Mouse (Mus musculus) lung, postnatal 0 days (tissue): ENCODE measurements around the gene Taar4. TPM values are rescaled to one million over a fixed set of nuclear protein-coding genes. Genes with fewer than 3 reads are reported as not detected.

Experiments
- ATAC-seq: fragments of 200-750 bp; cut with Nextera tagmentation; 2 replicates; pipeline ENCODE4 v1.8.0; 2017; ENCODE audit warnings: moderate library complexity
- DNase-seq: peaks from one replicate; pipeline ENCODE4 v3.0.0-alpha.2; 2016; ENCODE audit warnings: low spot score
- H3K27ac ChIP-seq: fragments of 300-500 bp; sonication (generic); 2 replicates; pipeline ENCODE4 v1.5.1; 2014; ENCODE audit warnings: antibody characterized with exemption, mild to moderate bottlenecking, low read length, mixed read lengths
- H3K27me3 ChIP-seq: fragments of 300-500 bp; sonication (generic); replicated peaks from 2 replicates; pipeline ENCODE4 v1.6.1; 2014; ENCODE audit warnings: low read length, mixed read lengths; ENCODE audit not compliant: insufficient read depth
- H3K36me3 ChIP-seq: fragments of 300-500 bp; sonication (generic); 2 replicates; pipeline ENCODE4 v1.6.1; 2014; ENCODE audit warnings: low read length, mixed read lengths; ENCODE audit not compliant: insufficient read depth
- H3K4me1 ChIP-seq: fragments of 300-500 bp; sonication (generic); 2 replicates; pipeline ENCODE4 v1.6.1; 2014; ENCODE audit warnings: antibody characterized with exemption, low read depth, low read length, mixed read lengths; ENCODE audit not compliant: insufficient read depth
- H3K4me2 ChIP-seq: fragments of 300-500 bp; sonication (generic); replicated peaks from 2 replicates; pipeline ENCODE4 v1.6.1; 2014; ENCODE audit warnings: low read depth, mild to moderate bottlenecking, low read length, moderate library complexity, mixed read lengths
- H3K4me3 ChIP-seq: fragments of 300-500 bp; sonication (generic); 2 replicates; pipeline ENCODE4 v1.5.1; 2014; ENCODE audit warnings: low read depth, low read length
- H3K9ac ChIP-seq: fragments of 300-500 bp; sonication (generic); replicated peaks from 2 replicates; pipeline ENCODE4 v1.6.1; 2014; ENCODE audit warnings: low read depth, mild to moderate bottlenecking
- H3K9me3 ChIP-seq: fragments of 300-500 bp; sonication (generic); 2 replicates; pipeline ENCODE4 v1.6.1; 2016; ENCODE audit warnings: low read length, mixed read lengths
- CTCF ChIP-seq: IDR thresholded peaks from 2 replicates; pipeline ENCODE4 v1.5.1; 2016; ENCODE audit warnings: antibody characterized with exemption, mild to moderate bottlenecking
- EP300 ChIP-seq: IDR thresholded peaks from 2 replicates; pipeline ENCODE4 v1.6.1; 2016; ENCODE audit warnings: antibody characterized with exemption, mild to moderate bottlenecking, control low read depth
- WGBS: fragments of 180-500 bp; shearing (Covaris S2); extraction: QIAGEN DNeasy Blood & Tissue Kit; methylation state at CpG from one replicate; pipeline ENCODE4 v1.1.7; 2014; 5-methylcytosine and 5-hydroxymethylcytosine counted together
- polyA plus RNA-seq: library from polyadenylated mRNA; unstranded; fragments of >200 nt; fragmentation: Nextera tagmentation; extraction: Ambion mirVana; gene quantifications from 2 replicates; pipeline ENCODE4 v1.2.1, GENCODE M21; 2015

Gene Taar4
- polyA plus RNA-seq, 1 experiment from 2014 or later, result not detected

DNA sequence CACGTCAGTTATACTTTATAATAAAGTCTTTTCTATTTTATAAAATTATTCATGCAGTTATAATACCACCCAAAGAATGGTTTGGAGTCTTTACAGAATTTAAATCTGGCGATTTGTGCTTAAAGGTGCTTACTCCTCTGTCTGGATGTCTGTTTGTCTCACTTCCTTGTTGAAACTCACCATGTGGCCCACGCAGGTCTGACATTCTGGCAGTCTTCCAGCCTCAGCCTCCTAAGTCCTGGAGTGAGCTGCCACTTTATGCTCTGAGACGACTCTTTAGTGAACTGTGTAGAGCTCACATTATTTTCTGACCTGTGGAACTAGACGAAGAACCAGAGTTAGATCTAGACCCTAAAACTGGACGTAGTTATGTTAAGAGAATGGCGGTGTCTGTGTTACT lies 12.3 kb upstream of the Taar4 start:
- Histone ChIP-seq H3K27me3 (no peaks in the 10 kb centered on the region), H3K36me3 (no peaks in the 10 kb centered on the region), H3K4me2 (no peak overlapping the region), H3K4me3 (no peak overlapping the region), H3K9me3 (no peaks in the 10 kb centered on the region), H3K4me1 (no peaks in the 10 kb centered on the region), H3K27ac (no peak overlapping the region), H3K9ac (no peak overlapping the region)
- 41% methylated on average over 7 of the region's 7 CpGs for WGBS
- DNase-seq, result peak; percentile 44
- TF ChIP-seq EP300, result no peak
- no peak for ATAC-seq

DNA sequence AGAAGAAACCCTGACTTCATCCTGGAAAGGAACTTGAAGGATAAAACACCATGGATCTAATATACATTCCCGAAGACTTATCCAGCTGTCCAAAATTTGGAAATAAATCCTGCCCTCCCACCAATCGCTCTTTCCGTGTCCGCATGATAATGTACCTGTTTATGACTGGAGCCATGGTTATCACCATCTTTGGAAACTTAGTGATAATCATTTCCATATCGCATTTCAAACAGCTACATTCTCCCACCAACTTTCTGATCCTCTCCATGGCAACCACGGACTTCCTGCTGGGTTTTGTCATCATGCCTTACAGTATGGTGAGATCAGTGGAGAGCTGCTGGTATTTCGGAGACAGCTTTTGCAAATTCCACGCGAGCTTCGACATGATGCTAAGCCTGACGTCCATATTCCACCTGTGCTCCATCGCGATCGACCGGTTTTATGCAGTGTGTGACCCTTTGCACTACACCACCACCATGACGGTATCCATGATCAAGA lies 10.7 kb upstream of the Taar4 start, which contains the start of gene Taar3:
TSS of gene Taar3 (plus strand) at position 51 of the 498 bp plus-strand sequence.
- Histone ChIP-seq H3K27me3 (no peaks in the 10 kb centered on the region), H3K4me3 (no peak within 1 kb of the TSS), H3K27ac (no peak within 1 kb of the TSS), H3K4me2 (no peak within 1 kb of the TSS), H3K36me3 (no peaks in the 10 kb centered on the region), H3K9ac (no peak within 1 kb of the TSS), H3K9me3 (no peaks in the 10 kb centered on the region), H3K4me1 (no peaks in the 10 kb centered on the region)
- DNase-seq, result no peak
- 87% methylated on average over 16 of the region's 16 CpGs for WGBS
- TF ChIP-seq CTCF (no peak), EP300 (no peak)
- ATAC-seq, result no peak

DNA sequence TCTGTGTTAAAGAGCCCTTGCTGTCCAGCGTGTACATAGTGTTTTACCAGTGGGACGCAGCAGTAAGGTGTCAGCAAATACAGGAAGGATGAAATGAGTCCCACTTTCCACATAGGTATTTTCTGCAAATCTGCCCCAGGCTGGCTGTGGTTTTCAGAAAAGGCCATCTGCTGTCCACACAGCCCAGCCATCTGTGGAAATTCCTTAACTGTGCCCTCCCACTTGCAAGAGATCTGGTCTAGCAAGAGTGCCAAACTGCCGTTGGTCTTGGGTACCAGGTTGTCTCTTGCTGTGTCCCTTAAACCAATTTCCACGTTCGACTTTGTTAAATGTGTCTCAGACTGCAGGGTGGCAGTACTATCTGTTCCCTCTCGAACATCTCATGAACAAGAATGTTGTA lies 8.6 kb upstream of the Taar4 start:
- Histone ChIP-seq H3K9ac (no peak overlapping the region), H3K4me2 (no peak overlapping the region), H3K4me1 (no peaks in the 10 kb centered on the region), H3K36me3 (no peaks in the 10 kb centered on the region), H3K27me3 (no peaks in the 10 kb centered on the region), H3K9me3 (no peaks in the 10 kb centered on the region), H3K27ac (no peak overlapping the region), H3K4me3 (no peak overlapping the region)
- DNase-seq (no peak), ATAC-seq (no peak)
- 76% methylated on average over 6 of the region's 6 CpGs for WGBS
- TF ChIP-seq CTCF (no peak), EP300 (no peak)

DNA sequence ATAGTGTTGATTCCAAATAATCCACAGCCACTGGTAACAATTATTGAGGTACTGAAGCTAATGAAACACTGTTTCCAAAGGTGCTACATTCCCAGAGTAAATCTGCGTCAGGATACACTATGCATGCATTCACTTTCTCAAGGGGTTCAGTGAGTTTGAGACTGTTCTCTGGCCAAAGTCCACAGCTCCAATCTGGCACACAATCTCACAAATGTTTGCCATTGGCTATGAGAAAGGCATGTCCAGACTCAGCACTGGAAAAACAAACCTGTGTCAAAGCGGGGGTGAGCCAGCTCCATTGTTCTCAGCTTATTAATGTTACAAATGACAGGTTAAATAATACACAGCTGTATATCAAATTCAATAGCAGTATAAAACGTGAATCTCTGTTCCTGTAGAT lies 1.2 kb upstream of the Taar4 start:
- H3K27me3 ChIP-seq, result no peaks in the 10 kb centered on the region
- no peaks in the 10 kb centered on the region for H3K9me3 ChIP-seq
- 36% methylated on average over 3 of the region's 3 CpGs for WGBS
- H3K4me2 ChIP-seq, result no peak overlapping the region
- ATAC-seq, result no peak
- TF ChIP-seq EP300 (no peak), CTCF (no peak)
- no peak for DNase-seq
- no peak overlapping the region for H3K27ac ChIP-seq
- H3K4me3 ChIP-seq, result no peak overlapping the region
- no peaks in the 10 kb centered on the region for H3K36me3 ChIP-seq
- H3K9ac ChIP-seq, result no peak overlapping the region
- no peaks in the 10 kb centered on the region for H3K4me1 ChIP-seq

DNA sequence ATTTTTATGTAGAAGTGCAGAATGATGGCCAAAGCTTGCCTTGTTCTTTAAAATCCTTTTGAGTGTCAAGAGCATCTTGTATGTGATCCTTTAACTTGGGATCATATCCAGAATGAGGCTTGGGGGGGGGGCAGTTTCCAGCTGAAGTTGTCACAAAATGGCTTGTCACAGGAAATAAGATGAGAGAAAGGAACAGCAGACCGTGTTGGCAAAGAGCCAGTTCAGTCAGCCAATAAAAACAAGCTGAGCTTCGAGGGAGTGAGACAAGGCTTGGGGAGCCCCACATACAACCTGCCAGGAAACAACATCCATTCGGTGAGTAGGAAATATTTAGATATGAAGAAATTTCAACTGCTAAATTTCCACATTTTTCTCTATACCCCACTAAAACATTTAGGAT lies 3.1 kb downstream of the Taar4 start:
- TF ChIP-seq EP300 (no peak), CTCF (no peak)
- ATAC-seq (no peak), DNase-seq (no peak)
- H3K27me3 ChIP-seq, result no peaks in the 10 kb centered on the region
- H3K27ac ChIP-seq, result no peak overlapping the region
- H3K9me3 ChIP-seq, result no peaks in the 10 kb centered on the region
- no peaks in the 10 kb centered on the region for H3K4me1 ChIP-seq
- H3K4me3 ChIP-seq, result no peak overlapping the region
- 29% methylated on average over 3 of the region's 3 CpGs for WGBS
- no peak overlapping the region for H3K9ac ChIP-seq
- no peaks in the 10 kb centered on the region for H3K36me3 ChIP-seq
- no peak overlapping the region for H3K4me2 ChIP-seq

DNA sequence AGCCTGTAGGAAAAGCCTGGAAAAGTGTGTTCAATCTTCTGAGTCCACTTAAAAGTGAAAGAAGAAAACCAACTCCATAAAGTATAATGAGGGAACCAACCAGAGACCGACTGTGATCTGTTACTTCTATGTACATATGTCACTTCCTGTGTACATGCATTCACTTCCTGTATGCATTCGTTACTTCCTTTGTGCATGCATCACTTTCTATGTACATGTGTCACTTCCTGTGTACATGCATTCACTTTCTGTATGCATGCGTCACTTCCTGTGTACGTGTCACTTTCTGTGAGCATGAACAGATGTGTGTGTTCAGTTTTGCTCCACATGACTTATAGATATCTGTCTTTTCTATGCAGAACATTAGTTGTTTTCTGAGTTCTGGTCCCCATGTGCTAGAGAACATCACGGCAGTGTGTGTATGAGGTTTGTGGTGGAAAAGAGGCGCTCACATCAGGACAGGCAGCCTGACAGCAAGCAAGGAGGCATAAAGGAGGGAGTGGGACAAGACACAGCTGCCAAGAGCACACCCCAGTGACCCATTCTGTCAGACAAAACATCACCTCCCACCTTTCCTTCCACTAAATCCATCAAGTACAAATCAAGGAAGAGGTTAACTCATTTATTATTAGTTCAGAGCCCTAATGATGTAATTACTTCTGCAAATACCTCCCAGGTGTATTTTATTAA lies 4.8 kb downstream of the Taar4 start:
- no peaks in the 10 kb centered on the region for H3K36me3 ChIP-seq
- ATAC-seq (no peak), DNase-seq (no peak)
- H3K4me2 ChIP-seq, result no peak overlapping the region
- H3K9me3 ChIP-seq, result no peaks in the 10 kb centered on the region
- 72% methylated on average over 6 of the region's 6 CpGs for WGBS
- H3K9ac ChIP-seq, result no peak overlapping the region
- no peaks in the 10 kb centered on the region for H3K4me1 ChIP-seq
- H3K27ac ChIP-seq, result no peak overlapping the region
- no peaks in the 10 kb centered on the region for H3K27me3 ChIP-seq
- TF ChIP-seq EP300 (no peak), CTCF (no peak)
- no peak overlapping the region for H3K4me3 ChIP-seq
